Mouse (Mus musculus) ES-E14 (cell line): ENCODE data around the gene Txndc11.

Experiments
- CHD2 ChIP-seq: IDR thresholded peaks from 2 replicates; pipeline ENCODE4 v1.6.1; 2014; ENCODE audit warnings: mild to moderate bottlenecking, low read depth, low read length, inconsistent platforms
- HCFC1 ChIP-seq: IDR thresholded peaks from 2 replicates; pipeline ENCODE4 v1.6.1; 2012; ENCODE audit warnings: low read length, inconsistent platforms, borderline replicate concordance; ENCODE audit not compliant: insufficient read depth
- MAFK ChIP-seq: IDR thresholded peaks from 2 replicates; pipeline ENCODE4 v1.6.1; 2014; ENCODE audit warnings: mild to moderate bottlenecking, low read depth, low read length, inconsistent platforms; ENCODE audit not compliant: insufficient read depth
- ZC3H11A ChIP-seq: IDR thresholded peaks from 2 replicates; pipeline ENCODE4 v1.6.1; 2012; ENCODE audit warnings: low read depth, mild to moderate bottlenecking, inconsistent platforms, low read length, borderline replicate concordance

DNA sequence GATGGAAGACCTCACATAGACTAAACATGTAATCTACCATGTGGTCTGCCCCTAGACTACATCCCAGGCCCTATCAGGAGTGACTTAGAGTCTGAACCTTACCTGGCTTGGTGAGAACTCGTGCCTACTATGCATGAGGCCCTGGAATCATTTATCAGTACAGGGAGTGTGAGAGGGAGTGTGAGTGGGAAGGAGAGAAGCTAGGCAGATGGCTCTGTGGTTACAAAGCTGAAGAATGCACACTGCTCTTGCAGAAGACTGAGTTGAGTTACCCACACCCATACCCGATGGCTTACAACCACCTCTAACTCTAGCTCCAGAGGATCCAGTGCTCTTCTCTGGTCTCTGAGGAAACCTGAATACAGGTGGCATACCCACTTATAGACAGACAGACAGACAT lies 32.0 kb upstream of the Txndc11 start:
- no peak for TF ChIP-seq ZC3H11A
- no peak for TF ChIP-seq CHD2
- no peak for TF ChIP-seq HCFC1
- no peak for TF ChIP-seq MAFK
